Mouse (Mus musculus) forebrain, embryonic 14.5 days (tissue): ENCODE data around the gene Anapc16. TPM values are rescaled to one million over a fixed set of nuclear protein-coding genes. Genes with fewer than 3 reads are reported as not detected.

Source experiments
- ATAC-seq: fragments of 200-750 bp; cut with Nextera tagmentation; 2 replicates; pipeline ENCODE4 v1.8.0; 2017; ENCODE audit warnings: mild to moderate bottlenecking, moderate library complexity
- DNase-seq: peaks from one replicate; pipeline ENCODE4 v3.0.0-alpha.2; 2015; ENCODE audit warnings: low spot score
- H3K27ac ChIP-seq: fragments of 300-500 bp; sonication (generic); 2 replicates; pipeline ENCODE4 v1.5.1; 2014; ENCODE audit warnings: low read depth, mild to moderate bottlenecking, control low read depth, low read length, moderate library complexity
- H3K27me3 ChIP-seq: fragments of 300-500 bp; sonication (generic); replicated peaks from 2 replicates; pipeline ENCODE4 v1.6.1; 2014; ENCODE audit warnings: low read length, control low read depth, mixed read lengths; ENCODE audit not compliant: control insufficient read depth, insufficient read depth
- H3K36me3 ChIP-seq: fragments of 300-500 bp; sonication (generic); 2 replicates; pipeline ENCODE4 v1.6.1; 2014; ENCODE audit warnings: low read length, control low read depth; ENCODE audit not compliant: control insufficient read depth, insufficient read depth
- H3K4me1 ChIP-seq: fragments of 300-500 bp; sonication (generic); 2 replicates; pipeline ENCODE4 v1.6.1; 2014; ENCODE audit warnings: antibody characterized with exemption, low read length, control low read depth; ENCODE audit not compliant: control insufficient read depth, insufficient read depth
- H3K4me2 ChIP-seq: fragments of 300-500 bp; sonication (generic); 2 replicates; pipeline ENCODE4 v1.6.1; 2014; ENCODE audit warnings: mild to moderate bottlenecking, control low read depth, low read length
- H3K4me3 ChIP-seq: fragments of 300-500 bp; sonication (generic); 2 replicates; pipeline ENCODE4 v1.5.1; 2014; ENCODE audit warnings: low read depth, low read length, control low read depth
- H3K9ac ChIP-seq: fragments of 300-500 bp; sonication (generic); 2 replicates; pipeline ENCODE4 v1.6.1; 2014; ENCODE audit warnings: mild to moderate bottlenecking, low read length, control low read depth, moderate library complexity
- H3K9me3 ChIP-seq: fragments of 300-500 bp; sonication (generic); replicated peaks from 2 replicates; pipeline ENCODE4 v1.6.1; 2016; ENCODE audit warnings: low read length, control low read depth, mixed read lengths; ENCODE audit not compliant: control insufficient read depth
- WGBS: fragments of 180-500 bp; shearing (Covaris S2); extraction: QIAGEN DNeasy Blood & Tissue Kit; methylation state at CpG from one replicate; pipeline ENCODE4 v1.1.7; 2014; 5-methylcytosine and 5-hydroxymethylcytosine counted together
- polyA plus RNA-seq: library from polyadenylated mRNA; unstranded; fragments of >200 nt; fragmentation: Nextera tagmentation; extraction: Ambion mirVana; gene quantifications from 2 replicates; pipeline ENCODE4 v1.2.1, GENCODE M21; 2014

Gene Anapc16
- polyA plus RNA-seq, 1 experiment from 2014 or later, result 99.7 TPM

GRCm38 (mm10) chr10:59946362-59946761, 56.6 kb downstream of the Anapc16 start:
- H3K27me3 ChIP-seq, result no peaks in the 10 kb centered on the region
- H3K4me3 ChIP-seq, result no peak overlapping the region
- H3K9me3 ChIP-seq, result no peaks in the 10 kb centered on the region
- no peak overlapping the region for H3K4me2 ChIP-seq
- DNase-seq, result no peak
- no peak for ATAC-seq
- no peak overlapping the region for H3K9ac ChIP-seq
- 0 out of 2 replicates have a peak, but pooled peaks cover 5% of the 10 kb centered on the region for H3K36me3 ChIP-seq
- WGBS, result 91% methylated on average over 5 of the region's 5 CpGs
- peaks cover 27% of the 10 kb centered on the region for H3K4me1 ChIP-seq
- H3K27ac ChIP-seq, result no peak overlapping the region

- ATAC-seq (no peak), DNase-seq (no peak)
- Histone ChIP-seq H3K9me3 (no peaks in the 10 kb centered on the region), H3K36me3 (0 out of 2 replicates have a peak, but pooled peaks cover 5% of the 10 kb centered on the region), H3K4me2 (no peak overlapping the region), H3K4me3 (no peak overlapping the region), H3K9ac (no peak overlapping the region), H3K27me3 (no peaks in the 10 kb centered on the region), H3K4me1 (peaks cover 27% of the 10 kb centered on the region), H3K27ac (no peak overlapping the region)
- WGBS, result 89% methylated on average over 3 of the region's 3 CpGs
These were observed 57.5 kb downstream of the Anapc16 start for GRCm38 (mm10) chr10:59945416-59945815.

DNA sequence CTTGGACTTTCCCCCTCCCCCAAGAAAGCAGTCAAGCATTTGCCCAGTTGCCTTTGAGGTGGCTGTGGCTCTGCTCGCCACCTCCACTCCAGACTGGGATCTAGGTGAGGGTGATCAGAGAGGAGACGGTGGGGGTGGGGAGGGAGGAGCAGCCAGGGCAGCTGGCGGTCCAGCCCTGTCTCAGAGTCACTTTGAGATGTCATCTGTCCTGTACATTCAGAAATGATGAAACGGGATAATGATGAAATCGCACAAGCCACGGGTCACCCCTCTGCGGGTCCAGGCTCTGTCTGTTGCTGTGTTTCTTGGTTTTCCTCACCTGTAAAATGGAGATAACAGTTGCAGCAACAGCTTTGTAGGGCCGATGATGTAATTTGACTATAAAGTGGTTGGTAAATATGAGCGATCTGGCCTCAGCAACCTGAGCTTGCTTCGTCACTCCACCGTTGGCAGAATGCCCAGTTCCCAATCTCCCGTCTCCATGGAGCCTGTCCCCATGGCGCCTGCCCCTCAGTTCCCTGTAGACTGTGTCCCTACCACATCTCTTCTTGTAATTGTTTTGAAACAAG, 59.4 kb downstream of the Anapc16 start:
- peaks cover 11% of the 10 kb centered on the region for H3K4me1 ChIP-seq
- H3K9me3 ChIP-seq, result no peaks in the 10 kb centered on the region
- H3K27ac ChIP-seq, result peak overlapping the region; percentile 29; the same call in 1 of the 2 replicates
- H3K4me2 ChIP-seq, result peak overlapping the region; percentile 46
- H3K9ac ChIP-seq, result no peak overlapping the region
- H3K36me3 ChIP-seq, result no peaks in the 10 kb centered on the region
- no peak overlapping the region for H3K4me3 ChIP-seq
- no peaks in the 10 kb centered on the region for H3K27me3 ChIP-seq
- peak; percentile 91 for DNase-seq
- 33% methylated on average over 13 of the region's 13 CpGs for WGBS
- ATAC-seq, result peak; percentile 73

DNA sequence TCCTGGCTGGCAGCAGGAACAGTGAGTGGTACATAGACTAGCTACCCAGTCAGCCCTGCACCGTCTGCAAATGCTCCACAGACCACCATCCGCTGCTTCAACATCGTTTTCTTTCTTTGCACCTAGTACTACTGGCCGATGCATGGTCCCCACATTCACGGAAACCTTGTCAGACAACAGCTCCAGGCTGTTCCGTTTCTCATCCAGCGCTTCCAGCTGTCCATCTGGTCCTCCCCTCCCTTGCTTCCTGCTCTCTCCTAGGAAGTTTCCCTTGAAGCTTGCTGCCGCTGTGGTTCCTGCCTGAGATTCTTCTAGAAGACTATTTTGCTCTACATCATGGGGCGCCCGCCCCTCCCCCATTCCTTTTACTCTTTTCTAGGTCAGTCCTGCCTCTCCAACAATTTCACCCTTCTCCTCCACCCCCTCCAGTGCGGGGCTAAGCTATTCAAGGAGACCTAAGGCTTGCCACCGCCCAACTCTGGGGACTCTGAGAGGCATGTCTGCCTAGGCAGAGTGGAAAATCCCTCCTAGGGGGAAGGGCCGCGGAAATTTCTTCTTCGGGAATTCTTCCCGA, 60.0 kb downstream of the Anapc16 start:
- Histone ChIP-seq H3K9me3 (no peaks in the 10 kb centered on the region), H3K4me1 (peaks cover 11% of the 10 kb centered on the region), H3K27me3 (no peaks in the 10 kb centered on the region), H3K36me3 (no peaks in the 10 kb centered on the region), H3K4me2 (peak overlapping the region; percentile 46), H3K9ac (peak overlapping the region; percentile 53; the same call in 1 of the 2 replicates), H3K4me3 (peak overlapping the region; percentile 3; the same call in 1 of the 2 replicates), H3K27ac (peak overlapping the region; percentile 58; the same call in 1 of the 2 replicates)
- WGBS, result 3% methylated on average over 16 of the region's 16 CpGs
- DNase-seq (peak; percentile 64), ATAC-seq (peak; percentile 64)

DNA sequence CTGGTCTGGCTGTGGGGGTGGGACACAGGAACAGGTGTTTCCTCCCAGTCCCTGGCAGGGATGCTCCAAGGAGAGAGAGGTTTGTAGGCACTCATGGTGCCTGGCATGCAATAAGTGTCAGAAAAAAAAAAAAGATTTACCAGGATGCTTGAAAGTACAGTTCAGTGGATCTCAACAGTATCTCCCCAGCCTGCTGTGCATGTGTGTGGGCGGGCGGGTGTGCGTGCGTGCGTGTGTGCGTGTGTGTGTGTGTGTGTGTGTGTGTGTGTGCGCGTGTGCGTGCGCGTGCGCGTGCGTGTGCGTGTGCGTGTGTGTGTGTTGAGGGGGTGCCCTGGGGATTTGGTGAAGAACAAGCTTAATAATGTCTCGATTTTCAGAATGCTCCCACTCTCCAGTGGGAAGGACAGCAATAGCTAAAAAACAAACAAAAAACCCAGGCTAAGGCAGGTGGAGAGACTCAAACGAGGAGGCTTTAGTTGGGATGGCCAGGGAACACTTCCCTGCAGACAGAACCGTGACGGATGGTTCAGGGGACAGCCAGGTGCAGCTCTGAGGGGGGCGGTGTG, 60.6 kb downstream of the Anapc16 start:
- Histone ChIP-seq H3K4me1 (peaks cover 11% of the 10 kb centered on the region), H3K9ac (peak overlapping the region; percentile 53; the same call in 1 of the 2 replicates), H3K36me3 (no peaks in the 10 kb centered on the region), H3K4me3 (peak overlapping the region; percentile 3; the same call in 1 of the 2 replicates), H3K4me2 (peak overlapping the region; percentile 46), H3K27me3 (no peaks in the 10 kb centered on the region), H3K27ac (peak overlapping the region; percentile 58; the same call in 1 of the 2 replicates), H3K9me3 (no peaks in the 10 kb centered on the region)
- WGBS, result 59% methylated on average over 21 of the region's 21 CpGs
- DNase-seq (no peak), ATAC-seq (no peak)

GRCm38 (mm10) chr10:59939081-59939480, 63.9 kb downstream of the Anapc16 start:
- WGBS, result 55% methylated on average over 1 of the region's 1 CpGs
- H3K4me1 ChIP-seq, result peaks cover 11% of the 10 kb centered on the region
- H3K36me3 ChIP-seq, result no peaks in the 10 kb centered on the region
- H3K9ac ChIP-seq, result no peak overlapping the region
- no peak overlapping the region for H3K4me2 ChIP-seq
- H3K27ac ChIP-seq, result no peak overlapping the region
- no peak for DNase-seq
- no peaks in the 10 kb centered on the region for H3K27me3 ChIP-seq
- H3K4me3 ChIP-seq, result no peak overlapping the region
- ATAC-seq, result no peak
- no peaks in the 10 kb centered on the region for H3K9me3 ChIP-seq

DNA sequence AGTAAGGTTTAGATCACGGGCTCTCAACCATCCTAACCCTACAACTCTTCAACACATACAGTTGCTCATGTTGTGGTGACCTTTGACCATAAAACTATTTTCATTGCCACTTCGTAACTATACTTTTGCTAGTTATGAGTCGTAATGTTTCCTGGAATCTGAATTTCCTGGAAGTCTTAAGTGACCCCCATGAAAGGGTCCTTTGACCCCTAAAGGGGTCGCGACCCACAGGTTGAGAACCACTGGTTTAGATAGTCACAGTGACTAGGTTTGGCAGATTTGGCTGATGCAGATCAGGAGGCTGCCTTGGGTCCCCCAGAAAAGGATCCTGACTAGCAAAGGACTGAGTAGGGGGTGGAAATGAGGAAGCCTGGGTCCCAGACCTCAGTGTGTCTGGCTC, 64.3 kb downstream of the Anapc16 start:
- H3K9me3 ChIP-seq, result no peaks in the 10 kb centered on the region
- no peak overlapping the region for H3K4me3 ChIP-seq
- H3K36me3 ChIP-seq, result no peaks in the 10 kb centered on the region
- H3K9ac ChIP-seq, result no peak overlapping the region
- DNase-seq (no peak), ATAC-seq (no peak)
- H3K27ac ChIP-seq, result no peak overlapping the region
- no peaks in the 10 kb centered on the region for H3K27me3 ChIP-seq
- H3K4me2 ChIP-seq, result no peak overlapping the region
- peaks cover 11% of the 10 kb centered on the region for H3K4me1 ChIP-seq
- 84% methylated on average over 5 of the region's 5 CpGs for WGBS
